In genomic region chr16:49503897-49504413, GRCm38 (mm10) we compare ENCODE assay signal across 9 mouse cellular contexts.
DNase-seq lines count a peak whose midpoint lies in the region; ATAC-seq lines count a peak whose summit lies in the region.
"Had no signal": no experiment of that assay in that cellular context is flagged by ENCODE, and none has a peak within 500 bp of the region (broad histone marks: within the 10 kb centered on the region; RNA-seq: fewer than 3 reads in every experiment).

No protein-coding gene starts in this region.

- H3K36me3 ChIP-seq in intestine, embryonic 15.5 days: no peaks in the 10 kb centered on the region
- H3K36me3 ChIP-seq: liver, embryonic 15.5 days had no signal

- no peak for ATAC-seq in intestine, embryonic 15.5 days

- H3K4me3 ChIP-seq in intestine, embryonic 15.5 days (replicated peaks): no peak overlapping the region
- H3K4me3 ChIP-seq: liver, embryonic 15.5 days had no signal

- H3K9me3 ChIP-seq in intestine, embryonic 15.5 days: no peaks in the 10 kb centered on the region
- H3K9me3 ChIP-seq: liver, embryonic 15.5 days had no signal

- 0 out of 2 replicates have a peak overlapping the region, but pooled peaks have one; percentile 14 for H3K4me2 ChIP-seq in intestine, embryonic 15.5 days (replicated peaks)
- H3K4me2 ChIP-seq: liver, embryonic 15.5 days had no signal

- no peaks in the 10 kb centered on the region for H3K27me3 ChIP-seq in intestine, embryonic 15.5 days (replicated peaks)
- H3K27me3 ChIP-seq: liver, embryonic 15.5 days had no signal

- no peaks in the 10 kb centered on the region for H3K4me1 ChIP-seq in intestine, embryonic 15.5 days (replicated peaks)
- H3K4me1 ChIP-seq: liver, embryonic 15.5 days had no signal

- H3K27ac ChIP-seq in intestine, embryonic 15.5 days: no peak overlapping the region
- H3K27ac ChIP-seq: liver, embryonic 15.5 days had no signal

- H3K9ac ChIP-seq in intestine, embryonic 15.5 days: no peak overlapping the region
- H3K9ac ChIP-seq: liver, embryonic 15.5 days had no signal

- peak; percentile 37 for DNase-seq in adrenal gland, adult 2 months
- no peak for DNase-seq in adrenal gland, adult 18-20 months (ENCODE audit: low spot score in 2 of 2)
- peak; percentile 11 for DNase-seq in retina, postnatal 1 day
- no peak for DNase-seq in retina, embryonic 14.5 days (ENCODE audit: low spot score)
- DNase-seq in lung, postnatal 36 days: peak; percentile 56
- DNase-seq in testis, postnatal 14 days (ENCODE audit: low spot score): no peak
- no peak for DNase-seq in embryo, embryonic 10 days (ENCODE audit: low spot score)

- WGBS in intestine, embryonic 15.5 days: 60% methylated on average over 14 of the region's 14 CpGs

Comparison
In these comparisons a context has a peak if more than half of its experiments do, and no peak if none do; other contexts are left out.
1. DNase-seq: peak in adrenal gland, adult 2 months (single experiment), retina, postnatal 1 day (single experiment) and lung, postnatal 36 days (single experiment); none in adrenal gland, adult 18-20 months (0 of 2), retina, embryonic 14.5 days (single experiment), testis, postnatal 14 days (single experiment) and embryo, embryonic 10 days (single experiment).